Mouse (Mus musculus): ENCODE results near the gene Mrpl10.

The Mrpl10 gene

DNA sequence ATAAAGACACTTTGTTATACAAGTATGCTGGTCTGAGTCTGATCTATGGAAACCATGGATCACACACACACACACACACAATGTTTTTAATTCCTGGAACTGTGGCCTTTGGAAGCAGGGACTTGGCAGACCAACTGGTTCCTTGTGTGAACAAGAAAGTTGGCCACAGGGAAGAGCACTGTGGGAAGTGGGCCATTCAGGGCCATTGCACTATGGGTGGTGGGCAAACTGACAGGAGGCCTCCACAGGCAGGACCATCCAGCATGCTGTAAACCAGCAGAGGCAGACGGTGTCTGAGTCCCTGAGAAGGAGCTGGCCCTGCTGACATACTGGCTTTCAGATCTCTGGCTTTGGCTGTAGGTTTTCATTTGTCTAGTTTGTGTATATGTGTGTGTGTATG lies 28.0 kb downstream of the Mrpl10 start:
- DNase-seq (ENCODE audit: low read depth, low spot score), result no peak

- DNase-seq (ENCODE audit: low read depth, low spot score), result no peak
These were observed 28.4 kb downstream of the Mrpl10 start for GRCm38 (mm10) chr11:97069770-97070169.

DNA sequence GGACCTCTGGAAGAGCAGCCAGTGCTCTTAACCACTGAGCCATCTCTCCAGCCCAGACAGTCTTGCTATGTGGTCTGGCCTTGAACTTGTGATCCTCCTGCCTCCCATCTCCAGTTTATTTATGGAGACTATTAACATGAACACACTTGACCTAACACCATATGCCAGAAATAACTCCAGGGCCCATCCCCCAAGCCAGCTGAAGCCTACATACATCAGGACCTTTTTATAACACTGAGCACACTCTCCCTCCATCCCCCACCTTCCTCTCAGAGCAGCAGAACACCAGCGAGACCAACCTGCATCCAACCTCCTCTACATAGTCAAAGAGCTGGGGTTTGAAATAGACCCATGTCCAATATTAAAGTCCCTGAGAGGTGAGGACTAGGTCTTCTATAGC lies 29.8 kb downstream of the Mrpl10 start:
- no peak for DNase-seq (ENCODE audit: low read depth, low spot score)

GRCm38 (mm10) chr11:97072533-97072932 lies 31.2 kb downstream of the Mrpl10 start:
- peak; percentile 26 for DNase-seq (ENCODE audit: low read depth, low spot score)

GRCm38 (mm10) chr11:97074235-97074634 lies 32.9 kb downstream of the Mrpl10 start:
- no peak for DNase-seq (ENCODE audit: low read depth, low spot score)

DNA sequence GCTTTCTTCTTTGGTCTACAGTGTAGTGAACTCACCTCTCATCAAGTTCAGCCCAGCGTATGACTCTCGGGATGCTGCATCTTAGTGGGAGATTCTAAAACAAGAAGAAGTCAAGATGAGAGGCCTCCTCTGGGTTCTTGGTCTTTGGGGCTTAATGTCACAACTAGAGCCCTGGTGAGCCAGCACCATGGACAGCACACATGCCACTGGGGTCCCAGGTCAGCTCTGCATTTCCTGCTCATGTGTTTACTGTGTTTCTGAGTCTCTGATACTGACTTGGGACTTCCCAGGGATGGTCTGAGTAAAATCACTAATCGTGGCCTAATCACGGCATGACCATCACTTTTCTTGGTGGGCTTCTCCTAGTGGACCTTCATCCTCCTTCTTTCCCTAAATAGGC lies 37.4 kb downstream of the Mrpl10 start:
- DNase-seq (ENCODE audit: low read depth, low spot score), result no peak

DNA sequence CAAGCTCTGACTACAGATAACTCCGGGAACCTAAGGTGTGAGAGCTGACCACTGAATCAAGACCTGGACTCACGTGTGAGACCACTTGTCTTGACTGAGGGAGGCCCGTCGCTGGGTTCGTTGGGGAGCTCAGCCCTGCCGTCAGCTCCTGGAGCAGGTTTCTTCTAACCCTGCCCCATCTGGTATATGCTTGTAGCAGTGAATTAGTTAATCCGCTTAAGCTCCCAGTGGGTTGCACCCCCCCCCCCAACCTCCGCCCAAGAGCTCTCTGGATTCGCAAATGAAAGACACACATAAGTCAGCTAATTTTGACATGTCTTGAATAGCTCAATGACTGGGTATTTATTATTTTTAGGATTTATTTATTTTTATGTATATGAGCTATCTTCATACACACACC lies 38.9 kb downstream of the Mrpl10 start:
- DNase-seq (ENCODE audit: low read depth, low spot score), result no peak

DNA sequence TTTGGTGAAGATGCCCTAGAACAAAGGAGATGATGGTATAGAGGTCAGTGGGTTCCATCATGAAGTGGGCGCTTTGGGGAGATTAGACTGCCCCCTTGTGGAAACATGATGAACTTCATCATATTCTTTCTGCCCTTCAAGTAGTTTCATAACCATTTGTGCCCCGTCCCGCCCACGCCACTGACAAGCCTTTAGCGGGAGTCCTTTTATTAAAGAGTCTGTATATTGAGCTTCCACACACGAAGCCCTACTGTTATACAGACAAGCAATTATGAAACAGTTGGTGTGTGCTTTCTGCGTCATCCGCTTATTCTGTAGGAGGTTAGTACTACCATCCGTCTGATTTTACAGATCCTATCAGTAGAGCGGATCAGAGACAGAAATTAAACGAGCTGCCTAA lies 41.6 kb downstream of the Mrpl10 start:
- no peak for DNase-seq (ENCODE audit: low read depth, low spot score)

DNA sequence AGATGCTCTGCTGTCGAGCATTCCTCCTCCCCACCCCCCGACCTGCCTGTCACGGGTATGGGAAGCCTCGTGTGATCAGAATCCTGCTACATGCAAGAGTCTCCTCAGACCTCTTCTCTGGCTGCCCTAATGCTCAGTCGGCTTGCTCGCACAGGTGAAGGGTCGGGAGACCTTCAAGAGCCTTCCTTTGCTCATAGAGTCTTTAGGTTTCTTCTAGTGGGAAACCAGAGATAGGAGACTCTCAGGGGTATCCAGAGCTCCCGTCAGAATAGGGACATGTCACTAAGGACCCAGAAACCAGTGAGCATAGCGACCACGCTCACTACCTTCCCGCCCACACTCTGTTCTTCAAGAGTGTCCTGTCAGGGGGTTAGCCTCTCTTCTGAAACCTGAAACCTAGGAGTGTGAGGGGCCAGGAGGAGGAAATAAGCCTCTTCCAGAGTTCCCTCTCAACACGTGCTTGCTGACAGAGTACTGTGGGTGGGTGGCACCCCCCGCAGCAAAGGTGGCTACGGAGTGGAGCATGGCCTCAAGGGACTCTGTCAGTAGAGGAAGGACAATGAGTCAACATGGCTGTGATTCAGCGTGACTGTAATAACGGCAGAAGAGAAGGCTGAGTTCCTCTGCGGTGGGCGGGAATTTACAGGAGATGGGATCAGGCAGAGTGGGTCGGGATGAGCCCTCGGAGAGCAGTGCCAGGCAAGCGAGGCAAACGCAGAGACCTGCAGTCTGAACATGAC lies 42.2 kb downstream of the Mrpl10 start:
- DNase-seq (ENCODE audit: low read depth, low spot score), result no peak

DNA sequence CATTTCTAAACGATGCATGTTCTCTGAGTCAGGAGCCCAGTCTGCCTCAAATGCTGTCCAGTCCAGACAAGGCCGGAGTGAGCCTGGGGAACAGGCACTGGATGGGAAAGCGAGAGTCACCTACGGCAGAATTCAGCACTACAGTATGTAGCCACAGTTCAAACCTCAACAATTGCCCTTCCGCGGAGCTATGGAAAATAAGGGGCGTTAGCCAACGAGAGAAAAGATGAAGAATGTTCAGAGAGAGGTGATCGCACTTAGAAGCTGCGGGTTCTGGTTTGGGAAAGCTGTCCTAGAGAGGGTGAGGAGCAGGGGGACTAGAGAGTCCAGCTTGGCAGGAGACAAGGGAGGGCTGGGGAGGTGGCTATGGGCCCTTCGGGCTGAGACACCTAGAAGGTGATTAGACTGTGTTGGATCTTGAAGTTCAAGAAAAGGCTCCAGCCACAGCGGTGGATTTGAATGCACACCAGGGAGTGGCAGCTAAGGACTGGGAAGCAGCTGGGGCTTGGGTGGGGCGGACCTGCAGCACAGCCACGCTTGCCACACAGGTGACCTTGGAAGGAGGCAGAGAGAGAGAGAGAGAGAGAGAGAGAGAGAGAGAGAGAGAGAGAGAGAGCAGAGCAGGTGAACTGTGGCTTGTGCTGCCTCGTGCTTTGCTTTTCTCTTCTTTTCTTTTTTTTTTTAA lies 43.6 kb downstream of the Mrpl10 start:
- DNase-seq (ENCODE audit: low read depth, low spot score), result no peak

DNA sequence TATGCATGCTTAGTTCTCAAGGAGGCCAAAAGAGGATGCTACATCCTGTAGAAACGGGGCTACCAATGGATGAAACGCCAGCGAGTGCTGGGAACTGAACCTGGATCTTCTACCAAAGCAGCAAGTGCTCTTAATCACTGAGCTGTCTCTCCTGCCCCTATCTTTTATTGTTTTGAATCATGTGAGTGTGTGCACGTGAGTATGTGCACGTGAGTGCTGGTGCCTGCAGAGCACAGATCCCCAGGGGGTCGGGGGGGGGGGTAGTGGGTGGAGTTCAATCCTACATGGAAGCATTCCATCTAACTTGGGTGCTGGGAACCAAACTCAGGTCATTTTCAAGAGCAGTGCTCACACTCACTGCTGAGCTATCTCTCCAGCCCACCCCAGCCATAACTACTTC lies 45.0 kb downstream of the Mrpl10 start:
- DNase-seq (ENCODE audit: low read depth, low spot score), result no peak

DNA sequence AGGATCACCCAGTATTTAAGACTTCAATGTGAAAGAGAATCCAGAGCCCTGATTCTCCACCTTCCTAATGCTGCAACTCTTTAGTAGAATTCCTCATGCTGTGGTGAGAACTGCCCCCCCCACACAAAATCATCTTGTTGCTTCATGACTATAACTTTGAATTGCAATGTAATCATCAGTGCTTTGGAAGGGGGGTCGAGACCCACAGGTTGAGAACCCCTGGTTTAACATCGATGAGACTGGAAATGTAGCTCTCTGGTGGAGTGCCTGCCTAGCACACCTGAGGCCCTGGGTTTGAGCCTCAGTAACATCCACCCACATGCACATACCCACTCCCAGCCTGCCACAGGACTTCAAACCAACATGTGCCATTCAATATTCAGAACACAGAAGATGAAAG lies 53.2 kb downstream of the Mrpl10 start:
- no peak for DNase-seq (ENCODE audit: low read depth, low spot score)

DNA sequence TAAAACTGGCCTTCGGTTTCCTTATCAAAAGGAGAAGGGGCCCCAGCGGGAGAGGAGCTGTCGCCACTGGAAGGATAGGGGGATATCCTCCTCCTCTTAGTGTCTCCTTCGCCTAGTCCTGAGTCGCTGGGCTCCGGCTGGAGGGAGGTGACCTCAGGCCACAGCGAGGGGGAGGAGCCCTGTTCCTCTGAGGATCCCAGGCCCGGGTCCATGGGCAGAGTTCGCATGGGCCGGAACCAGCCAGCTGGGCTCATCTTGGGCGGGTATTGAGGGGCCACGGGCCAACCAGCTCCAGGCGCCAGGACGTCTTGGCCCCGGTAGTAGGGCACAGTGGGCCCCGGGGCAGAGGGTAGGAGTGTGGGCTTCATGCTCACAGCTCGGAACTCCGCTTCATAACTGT lies 57.4 kb downstream of the Mrpl10 start:
- no peak for DNase-seq (ENCODE audit: low read depth, low spot score)
